Mouse (Mus musculus) kidney, adult 8-10 months (tissue): ENCODE measurements at regions not wholly inside any gene's neighbourhood (a gene's known extent, or its start where the extent isn't known, plus 50 kb on each side); places are given as distances from the start of the nearest gene placed in this dataset.
"Not testable (repeated sequence)": the region's sequence is repeated elsewhere in the genome, so short reads cannot be mapped to it uniquely, and the experiment has no call there.

Experiments
- DNase-seq, 2 experiments: peaks; one replicate each; pipeline ENCODE4 v3.0.0; 2022

- DNase-seq: no peak
Measured at GRCm38 (mm10) chr1:73642691-73643109, 481.5 kb downstream of the Tns1 start.

DNA sequence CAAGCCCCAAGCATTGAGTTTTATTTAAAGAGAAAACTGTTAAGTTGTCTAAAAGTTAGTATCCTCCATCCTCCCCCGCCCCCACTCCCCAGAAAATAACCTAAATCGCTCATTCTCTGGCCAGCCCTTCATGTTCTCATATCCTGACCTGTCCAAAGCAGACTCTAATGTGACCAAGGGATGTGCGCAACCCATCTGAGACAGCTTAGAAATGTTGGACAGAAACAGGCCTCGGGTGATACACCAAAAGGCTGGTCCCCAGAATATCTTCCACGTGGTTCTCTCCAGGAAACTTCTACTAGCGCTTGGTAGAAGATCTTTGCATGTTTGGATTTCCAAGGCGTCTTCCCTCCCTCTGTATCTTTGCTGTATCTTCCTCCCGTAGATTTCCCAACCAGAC is 482.8 kb downstream of the Tns1 start:
- DNase-seq: no peak

DNA sequence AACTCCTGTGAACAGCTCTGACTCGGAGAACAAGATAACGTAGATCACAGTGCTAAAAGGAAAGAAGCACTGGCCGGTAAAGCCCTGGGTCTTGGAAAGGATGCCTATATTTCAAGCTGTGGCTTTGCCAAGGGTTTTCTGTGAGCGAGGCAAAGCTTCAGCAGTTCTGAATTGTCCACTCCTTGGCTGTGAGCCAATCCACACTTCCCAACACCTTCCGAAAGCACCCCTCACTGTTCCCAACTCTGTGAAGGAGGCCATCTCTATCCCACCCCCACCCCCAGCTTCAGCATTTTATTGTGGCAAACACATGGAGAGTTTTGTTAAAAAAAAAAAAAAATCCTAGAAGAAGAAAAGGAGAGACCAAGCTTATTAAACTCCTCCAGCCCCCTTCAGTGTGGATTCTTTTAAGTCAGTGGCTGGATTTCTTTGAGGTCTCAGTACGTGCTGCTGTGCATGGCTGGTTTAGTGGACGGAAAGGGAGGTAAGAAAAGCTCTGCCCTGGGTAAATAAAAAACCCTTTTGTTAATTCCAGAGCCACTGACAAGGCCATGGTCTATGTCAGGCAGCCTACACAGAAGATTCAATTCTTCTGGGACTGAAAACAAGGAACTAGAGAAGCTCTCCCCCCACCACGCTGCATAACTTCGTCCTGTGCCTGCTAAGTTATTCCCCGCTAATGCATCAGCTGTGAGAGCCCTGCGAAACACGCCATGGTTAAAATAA is 483.4 kb downstream of the Tns1 start:
- DNase-seq: no peak

DNA sequence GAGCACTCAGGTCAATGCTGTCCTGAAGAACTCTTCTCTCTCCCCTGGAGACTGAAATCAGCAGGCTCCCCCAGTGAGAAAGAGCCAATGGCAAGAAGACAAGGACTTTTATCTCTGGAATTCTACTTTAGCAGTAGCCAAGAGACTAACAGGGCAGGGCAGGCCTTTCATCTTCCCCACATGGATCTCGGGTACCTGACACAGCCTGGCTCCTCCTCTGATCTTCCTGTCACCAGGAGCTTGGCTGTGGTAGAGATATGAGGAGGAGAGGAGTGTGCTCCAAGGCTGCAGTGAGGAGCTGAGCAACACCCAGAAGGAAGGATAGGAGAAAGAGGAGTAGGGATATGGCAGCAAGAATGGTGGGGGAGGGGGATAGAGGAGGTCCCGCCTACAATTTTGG is 488.5 kb downstream of the Tns1 start:
- no peak for DNase-seq

DNA sequence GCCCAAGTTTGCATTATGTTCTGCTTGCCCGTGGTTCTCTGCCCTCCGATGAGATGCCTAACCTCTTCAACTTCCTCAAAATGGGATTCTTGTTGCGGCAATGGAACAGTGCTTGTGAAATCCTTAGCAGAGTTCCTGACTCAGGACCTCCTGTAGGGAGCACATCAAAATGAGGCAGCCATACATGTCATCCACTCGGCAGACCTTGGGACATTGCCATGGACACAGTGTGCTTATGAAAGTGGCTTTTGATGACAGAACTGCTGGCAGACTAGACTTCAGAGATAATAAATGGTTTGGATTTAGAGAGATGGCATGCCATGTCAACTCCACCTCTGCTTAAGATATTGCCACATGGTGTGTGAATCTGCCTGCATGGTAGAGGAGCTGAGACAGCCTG is 489.4 kb downstream of the Tns1 start:
- DNase-seq: no peak

DNA sequence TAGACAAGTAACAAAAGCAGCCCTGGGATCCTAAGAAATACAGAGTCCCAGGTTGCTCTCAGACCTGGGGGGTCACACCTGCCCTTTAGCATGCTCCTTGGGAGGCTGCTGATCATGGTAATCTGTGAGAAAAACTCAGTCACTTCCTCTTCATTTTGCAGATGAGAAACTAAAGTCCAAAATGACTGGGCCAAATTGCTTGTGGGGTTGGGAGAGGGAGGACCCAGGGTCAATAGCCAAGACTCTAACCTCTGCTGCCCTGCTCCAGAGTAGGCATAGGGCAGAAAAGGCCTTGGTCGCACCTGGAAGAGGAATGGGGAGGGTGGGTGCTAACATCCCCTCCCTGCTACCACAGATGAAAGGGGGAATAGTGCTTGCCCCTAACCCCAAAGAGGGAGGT is 491.2 kb downstream of the Tns1 start:
- DNase-seq: peak in 1 of 2 experiments; percentile 21

DNA sequence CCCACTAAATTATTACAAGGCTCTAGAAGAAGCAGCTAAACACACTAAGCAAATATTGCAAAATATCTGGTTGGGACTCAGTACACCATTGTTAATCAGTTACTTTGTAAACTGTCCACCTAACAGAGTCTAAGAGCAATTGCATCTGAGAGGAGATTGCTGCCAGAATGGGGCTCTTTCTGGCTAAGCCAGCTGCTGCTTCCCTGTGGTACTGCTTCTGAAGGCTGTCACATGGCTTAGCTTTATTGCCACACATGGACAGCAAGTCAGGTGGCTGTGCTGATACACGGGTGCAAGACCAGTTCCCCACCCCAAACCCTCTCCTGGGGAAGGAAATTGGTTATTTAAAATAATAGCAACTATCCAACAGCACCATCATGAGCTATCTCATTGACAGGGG is 493.9 kb downstream of the Tns1 start:
- peak; percentile 33 to 54 for DNase-seq

DNA sequence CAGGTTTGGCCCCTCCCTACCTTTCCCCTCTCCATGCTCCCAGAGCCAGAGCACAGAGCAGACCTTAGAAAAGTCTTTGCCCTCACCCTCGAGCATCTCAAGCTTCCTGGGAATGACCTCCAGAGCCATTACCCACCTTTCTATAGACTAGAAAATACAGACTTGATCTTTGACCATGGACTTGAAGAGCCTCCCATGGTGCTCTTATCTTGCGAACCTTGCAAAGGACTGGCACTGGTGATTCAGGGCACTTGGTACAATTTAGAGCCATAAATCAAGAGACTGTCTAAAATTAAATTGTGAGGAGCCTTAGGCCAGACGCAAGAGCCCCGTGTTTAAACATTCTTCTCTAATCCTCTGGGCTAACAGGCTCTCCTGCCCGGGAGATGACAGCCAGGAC is 498.9 kb downstream of the Tns1 start:
- no peak for DNase-seq

- DNase-seq: not testable (repeated sequence)
Measured at GRCm38 (mm10) chr1:73621121-73621520, 503.1 kb downstream of the Tns1 start.

GRCm38 (mm10) chr1:73618551-73619170 is 505.6 kb downstream of the Tns1 start:
- DNase-seq: peak; percentile 69 to 75

- DNase-seq: no peak
Measured at GRCm38 (mm10) chr1:73593653-73594385, 530.4 kb downstream of the Tns1 start.

GRCm38 (mm10) chr1:73591342-73592099 is 532.7 kb downstream of the Tns1 start:
- peak; percentile 76 to 77 for DNase-seq

- DNase-seq: no peak
Measured at GRCm38 (mm10) chr1:73579680-73580079, 544.6 kb downstream of the Tns1 start.

DNA sequence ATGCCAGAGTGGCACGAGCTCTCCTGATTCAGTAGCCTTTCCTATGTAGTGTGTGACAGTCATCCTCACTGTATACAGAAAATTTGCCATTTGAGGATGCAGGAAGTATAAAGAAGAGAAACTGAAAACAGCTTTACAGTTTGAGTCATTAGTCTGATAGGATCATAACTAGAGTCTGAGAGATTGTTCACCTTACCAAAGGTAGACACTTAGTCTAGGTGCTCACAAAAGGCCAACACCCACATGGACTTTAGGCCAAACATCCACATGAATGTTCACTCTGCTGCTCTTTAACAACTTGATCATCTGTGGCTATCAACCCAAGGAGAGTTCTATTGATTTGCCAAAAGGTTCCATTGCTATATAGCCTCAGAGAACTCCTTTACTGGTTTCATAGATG is 547.2 kb downstream of the Tns1 start:
- no peak for DNase-seq

DNA sequence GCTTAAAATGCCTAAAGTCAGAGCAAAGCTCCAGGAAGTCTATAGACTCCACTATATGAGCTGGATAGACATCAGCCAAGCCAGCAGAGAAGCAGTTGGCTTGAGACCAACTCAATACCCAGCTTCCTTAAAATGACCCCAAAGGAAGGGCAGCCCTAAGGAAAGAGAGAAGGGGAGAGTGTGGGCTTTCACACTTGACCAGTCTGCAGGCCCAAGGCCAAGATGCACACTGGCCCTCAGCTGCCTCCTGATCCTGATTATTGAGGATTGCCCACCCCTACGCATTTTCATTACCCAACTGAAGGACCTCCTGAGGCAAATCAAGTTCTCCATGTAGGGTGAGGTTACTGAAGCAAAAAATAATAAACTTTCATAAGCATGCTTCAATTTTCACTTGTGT is 548.6 kb downstream of the Tns1 start:
- DNase-seq: peak in 1 of 2 experiments; percentile 40

DNA sequence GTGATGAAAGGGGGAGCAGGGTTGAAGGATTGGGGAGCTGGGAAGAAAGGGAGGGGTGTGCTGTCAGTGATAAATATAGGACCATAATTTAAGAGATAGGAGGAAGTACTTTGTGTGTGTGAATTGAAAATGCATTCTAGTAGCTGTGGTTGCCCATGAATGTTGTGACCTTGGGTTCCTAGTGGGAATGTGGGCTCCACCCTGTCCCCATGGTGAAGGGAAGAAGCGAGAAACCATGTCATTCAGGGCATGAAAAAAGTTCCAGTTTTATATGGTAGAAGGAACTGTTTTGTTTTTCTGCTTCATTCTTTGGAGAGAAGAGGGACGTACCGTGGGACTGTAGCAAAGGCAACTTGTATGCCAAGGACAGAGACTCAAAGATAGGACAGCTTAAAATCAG is 553.3 kb downstream of the Tns1 start:
- DNase-seq: no peak

- no peak for DNase-seq
Measured at GRCm38 (mm10) chr1:73566770-73567169, 551.1 kb upstream of the Tnp1 start.

- no peak for DNase-seq
Measured at GRCm38 (mm10) chr1:73560594-73560993, 544.9 kb upstream of the Tnp1 start.

GRCm38 (mm10) chr1:73547877-73548276 is 532.2 kb upstream of the Tnp1 start:
- DNase-seq: no peak

GRCm38 (mm10) chr1:73545401-73545800 is 529.7 kb upstream of the Tnp1 start:
- DNase-seq: peak in 1 of 2 experiments; percentile 40

DNA sequence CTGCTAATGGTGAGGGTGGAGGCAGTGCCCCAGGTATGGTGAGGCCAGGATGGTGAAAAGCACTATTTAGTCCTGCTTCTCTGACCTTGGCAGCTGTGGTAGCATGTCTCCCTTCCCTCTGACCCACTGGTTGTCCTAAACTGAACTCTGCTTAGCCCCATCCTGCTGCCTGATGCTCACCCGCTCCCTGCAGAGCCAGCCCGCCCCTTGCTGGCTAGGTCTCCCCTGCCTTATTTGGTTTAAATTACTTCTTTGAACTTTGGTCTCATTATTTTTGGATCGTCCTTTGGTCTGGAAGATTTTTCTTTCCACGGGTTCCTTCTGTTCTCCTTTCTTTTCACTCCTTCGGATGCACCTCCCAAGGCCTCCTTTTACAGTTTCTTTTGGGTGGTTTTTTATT is 525.7 kb upstream of the Tnp1 start:
- peak; percentile 56 to 75 for DNase-seq

GRCm38 (mm10) chr1:73538420-73538871 is 522.7 kb upstream of the Tnp1 start:
- DNase-seq: peak in 1 of 2 experiments; percentile 44

GRCm38 (mm10) chr1:73535726-73536265 is 520.1 kb upstream of the Tnp1 start:
- no peak for DNase-seq
